Mouse (Mus musculus): ENCODE measurements around the gene Iqch.
"Not testable (repeated sequence)": the region's sequence is repeated elsewhere in the genome, so short reads cannot be mapped to it uniquely, and the experiment has no call there.

The Iqch gene

DNA sequence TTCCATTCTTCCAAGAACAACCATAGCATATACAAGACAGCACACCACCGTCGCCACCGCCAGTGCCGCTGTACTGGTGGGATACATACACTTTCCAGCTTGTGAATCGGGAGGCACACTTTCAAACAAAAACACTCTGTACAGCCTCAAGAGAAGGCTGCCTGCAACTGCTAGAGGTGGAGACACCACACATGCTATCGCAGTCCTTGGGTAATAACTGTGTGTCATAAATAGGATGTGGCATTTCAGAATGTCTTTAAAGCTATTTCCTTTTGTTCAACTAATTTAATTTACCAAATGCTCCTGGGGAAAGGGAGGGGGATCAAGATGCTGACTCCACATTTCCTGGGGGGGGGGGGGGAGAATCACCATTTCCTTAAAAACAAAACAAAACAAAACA lies 34.0 kb downstream of the Iqch start:
- no peak for DNase-seq (ENCODE audit: low spot score in 2 of 2)

DNA sequence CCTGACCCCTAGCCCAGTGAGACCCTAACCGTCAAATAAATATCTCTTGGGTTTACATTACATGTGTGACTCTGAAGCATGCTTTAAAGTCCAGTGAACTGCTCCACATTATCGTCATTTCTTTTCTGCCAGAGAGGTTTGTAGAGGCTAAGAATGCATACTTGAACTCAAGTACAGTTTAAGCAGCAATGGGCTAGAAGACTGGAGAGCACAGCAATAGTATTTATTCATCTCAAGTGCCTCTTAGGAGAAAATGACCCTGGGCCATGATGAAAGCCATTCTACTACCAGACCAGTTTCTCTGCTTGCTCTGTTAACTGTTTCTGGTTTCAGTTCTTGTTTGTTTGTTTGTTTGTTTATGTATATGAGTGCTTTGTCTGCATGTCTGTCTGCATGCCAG lies 38.9 kb downstream of the Iqch start:
- no peak for DNase-seq (ENCODE audit: low spot score in 2 of 2)

DNA sequence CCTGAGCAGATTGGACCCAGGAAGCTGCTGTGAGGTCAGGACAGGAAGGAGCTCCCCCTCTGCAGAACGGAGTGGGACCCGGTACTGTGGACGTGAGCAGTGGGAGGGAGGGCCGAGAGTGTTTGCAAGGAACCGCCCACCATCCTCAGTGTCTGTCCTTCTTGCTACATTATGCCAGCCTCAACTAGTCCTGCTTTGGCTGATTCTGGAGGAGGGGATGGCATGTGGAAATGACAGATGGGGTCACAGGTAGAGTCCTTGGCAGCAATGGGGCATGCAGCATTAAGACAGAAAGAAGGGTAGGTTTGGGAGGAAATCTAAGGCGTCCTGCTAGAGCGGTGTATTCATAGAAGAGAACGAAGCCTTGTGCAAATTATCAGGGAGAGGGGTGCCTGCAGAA lies 40.4 kb downstream of the Iqch start:
- DNase-seq (ENCODE audit: low spot score in 2 of 2) = no peak

DNA sequence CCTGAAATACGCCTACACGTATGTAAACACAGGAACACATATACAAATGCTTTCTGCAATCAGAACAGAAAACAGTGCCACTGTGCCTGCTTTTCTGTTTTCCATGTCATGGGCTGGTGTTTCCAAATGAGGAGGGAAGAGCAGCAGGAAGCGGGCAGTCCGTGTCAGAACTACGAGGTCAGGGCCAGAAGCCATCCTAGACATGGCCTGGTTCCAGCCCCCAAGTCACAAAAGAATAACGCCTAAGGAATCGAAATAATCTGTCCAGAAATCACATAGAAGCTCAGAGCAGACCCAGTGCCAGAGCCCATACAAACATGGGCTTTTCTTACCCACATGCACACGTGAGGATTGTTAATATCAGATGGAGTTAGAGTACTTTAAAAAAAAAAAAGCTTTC lies 45.4 kb downstream of the Iqch start:
- no peak for DNase-seq (ENCODE audit: low spot score in 2 of 2)

DNA sequence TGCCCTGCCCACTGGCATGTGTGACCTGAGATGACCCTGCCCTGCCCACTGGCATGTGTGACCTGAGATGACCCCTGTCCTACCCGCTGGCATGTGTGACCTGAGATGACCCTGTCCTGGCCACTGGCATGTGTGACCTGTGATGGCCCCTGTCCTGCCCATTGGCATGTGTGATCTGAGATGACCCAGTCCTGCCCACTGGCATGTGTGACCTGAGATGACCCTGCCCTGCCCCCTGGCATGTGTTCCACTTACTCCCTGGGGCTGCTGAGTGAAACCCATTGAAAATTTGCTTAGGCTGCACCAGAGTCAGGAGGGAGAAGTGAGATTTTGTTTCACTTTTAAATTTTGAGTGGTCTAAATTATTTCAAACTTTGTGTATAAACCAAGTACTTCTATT lies 46.0 kb downstream of the Iqch start:
- no peak for DNase-seq (ENCODE audit: low spot score in 2 of 2)

DNA sequence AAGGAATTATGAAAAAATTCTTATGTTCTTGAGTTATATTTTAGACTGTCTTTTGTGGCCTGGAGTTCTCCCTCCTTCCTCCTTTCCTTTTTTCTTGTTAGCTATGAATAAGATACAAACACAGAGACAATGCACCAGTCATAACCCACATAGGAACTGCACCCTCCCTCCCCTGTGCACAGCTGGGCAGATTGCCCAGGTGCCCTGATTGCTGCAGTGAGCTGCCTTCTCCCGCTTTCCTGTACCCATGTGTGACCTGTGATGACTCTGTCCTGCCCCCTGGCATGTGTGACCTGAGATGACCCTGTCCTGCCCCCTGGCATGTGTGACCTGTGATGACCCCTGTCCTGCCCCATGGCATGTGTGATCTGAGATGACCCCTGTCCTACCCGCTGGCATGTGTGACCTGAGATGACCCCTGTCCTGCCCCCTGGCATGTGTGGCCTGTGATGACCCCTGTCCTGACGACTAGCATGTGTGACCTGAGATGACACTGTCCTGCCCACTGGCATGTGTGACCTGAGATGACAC lies 46.8 kb downstream of the Iqch start:
- DNase-seq (ENCODE audit: low spot score in 2 of 2) = no peak

DNA sequence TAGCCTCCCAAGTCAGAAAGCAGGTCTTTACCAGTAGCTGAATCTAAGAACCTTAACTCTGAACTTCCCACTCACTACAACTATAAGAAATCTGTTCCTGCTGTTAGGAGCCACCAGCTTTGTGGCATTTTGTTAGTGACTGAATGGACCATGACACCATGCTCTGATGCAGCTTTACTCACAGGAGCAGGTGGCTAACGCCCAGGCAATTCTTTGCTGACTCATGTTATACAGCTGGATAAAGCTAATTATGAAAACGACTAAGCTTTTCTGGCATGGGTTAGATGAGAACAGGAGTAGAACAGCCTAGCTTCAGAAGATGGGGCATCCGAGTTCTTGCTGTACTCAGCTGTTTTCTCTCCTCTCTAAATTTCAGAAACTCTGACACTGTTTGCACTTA lies 48.7 kb downstream of the Iqch start:
- no peak for DNase-seq (ENCODE audit: low spot score in 2 of 2)

DNA sequence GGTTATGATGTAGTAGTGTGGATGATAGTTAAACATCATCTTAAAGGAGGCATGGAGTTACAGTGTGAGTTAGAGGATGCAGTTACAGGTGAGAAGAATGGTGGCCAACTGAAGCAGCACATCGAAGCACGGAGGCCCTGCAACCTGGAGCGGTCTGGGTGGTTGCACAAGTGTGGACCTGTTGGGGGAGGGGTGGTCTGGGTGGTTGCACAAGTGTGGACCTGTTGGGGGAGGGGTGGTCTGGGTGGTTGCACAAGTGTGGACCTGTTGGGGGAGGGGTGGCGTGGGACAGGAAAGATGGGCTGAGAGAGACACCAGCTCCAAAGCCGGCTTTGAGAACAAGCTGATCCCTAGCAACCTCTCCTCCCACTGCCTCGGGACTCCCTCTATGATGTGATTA lies 51.6 kb downstream of the Iqch start:
- not testable (repeated sequence) for DNase-seq (ENCODE audit: low spot score in 2 of 2)

DNA sequence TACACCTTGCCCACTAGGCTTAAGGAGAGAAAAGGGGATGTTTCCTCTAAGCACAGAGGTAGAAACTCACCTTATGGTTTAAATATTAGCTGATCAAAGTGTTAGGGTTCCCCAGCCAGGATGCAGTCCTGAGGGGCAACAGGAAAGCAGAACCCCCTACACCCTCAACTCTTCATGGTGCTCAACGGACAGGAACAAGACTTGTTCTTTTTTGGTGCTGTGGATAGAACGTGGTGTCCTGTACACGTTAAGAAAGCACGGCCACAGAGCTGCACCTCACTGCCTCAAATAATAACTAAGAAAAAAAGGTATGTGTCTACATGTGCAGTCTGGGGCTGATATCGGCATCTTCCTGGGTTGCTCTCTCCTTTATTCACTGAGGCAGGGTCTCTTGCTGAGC lies 53.3 kb downstream of the Iqch start:
- no peak for DNase-seq (ENCODE audit: low spot score in 2 of 2)

DNA sequence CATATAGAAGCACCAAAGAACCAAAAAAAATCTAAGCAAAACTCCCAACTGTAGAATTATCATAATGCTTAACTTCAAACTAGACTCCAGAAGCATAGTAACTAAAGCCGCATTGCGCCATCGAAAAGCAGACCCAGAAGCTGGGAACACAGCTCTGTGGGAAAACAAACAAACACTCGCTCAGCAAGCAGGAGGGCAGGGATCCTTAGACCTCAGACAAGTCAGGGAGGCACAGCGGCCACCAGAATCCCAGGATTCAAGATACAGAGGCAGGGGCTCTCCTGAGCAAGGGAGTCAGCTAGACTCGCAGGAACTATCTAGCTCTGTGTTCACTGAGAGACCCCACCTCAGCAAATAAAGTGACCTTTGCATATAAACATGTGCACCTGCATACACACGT lies 60.4 kb downstream of the Iqch start:
- no peak for DNase-seq (ENCODE audit: low spot score in 2 of 2)

DNA sequence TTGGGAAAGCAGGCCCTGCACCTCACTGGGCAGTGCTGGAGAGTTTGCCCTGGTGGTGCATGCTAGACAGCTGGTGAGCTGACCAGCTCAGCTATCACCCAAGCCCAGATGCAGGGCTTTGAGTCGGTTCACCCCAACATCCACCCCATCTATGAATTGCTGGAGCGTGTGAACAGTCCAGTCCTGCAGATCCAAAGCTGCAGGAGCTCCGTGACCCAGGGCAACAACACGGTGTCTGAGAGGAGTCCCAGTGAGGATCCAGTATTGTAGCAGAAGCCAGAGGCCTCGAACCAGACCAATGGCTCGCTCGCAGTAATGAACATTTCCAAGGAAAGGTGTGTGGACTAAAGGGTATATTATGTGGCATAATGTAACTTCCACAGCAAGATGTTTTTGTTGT lies 61.0 kb downstream of the Iqch start:
- no peak for DNase-seq (ENCODE audit: low spot score in 2 of 2)

DNA sequence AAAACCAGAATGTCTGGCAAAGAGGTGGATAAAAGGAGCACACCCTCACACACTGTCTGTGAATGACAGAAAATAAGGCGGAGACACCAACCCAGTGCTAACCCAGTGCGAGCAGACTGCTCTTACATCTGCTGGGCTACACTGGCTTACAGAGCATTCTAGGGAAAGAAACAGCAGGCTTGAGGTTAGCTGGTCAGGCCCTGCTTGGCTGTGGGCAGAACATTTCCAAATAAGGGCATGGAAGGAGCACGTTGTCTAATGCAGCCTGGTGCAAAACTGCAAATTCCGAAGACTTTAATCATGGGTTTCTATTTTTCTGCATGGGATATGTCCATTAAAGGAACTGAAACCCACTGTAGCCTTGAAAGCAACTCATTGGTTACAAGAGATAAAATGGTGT lies 64.8 kb downstream of the Iqch start:
- no peak for DNase-seq (ENCODE audit: low spot score in 2 of 2)

DNA sequence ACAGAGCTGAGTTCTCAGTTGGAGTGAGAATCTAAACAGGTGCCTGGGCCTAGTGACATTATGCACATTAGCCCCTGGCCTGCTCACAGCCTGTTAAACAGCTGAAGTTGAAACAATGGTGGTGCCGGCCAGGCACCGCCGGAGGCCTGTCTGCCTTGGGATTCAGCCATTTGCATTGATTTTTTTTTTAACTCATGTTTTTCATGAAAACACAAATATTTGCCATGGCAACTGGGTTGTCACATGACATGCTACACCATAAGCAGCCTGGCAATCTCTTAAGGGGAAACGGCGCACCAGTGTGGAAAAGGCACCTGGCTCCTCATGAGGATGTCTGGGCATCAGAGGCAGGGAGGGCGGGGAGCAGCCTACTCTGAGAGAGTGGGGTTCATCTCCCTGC lies 67.3 kb downstream of the Iqch start:
- no peak for DNase-seq (ENCODE audit: low spot score in 2 of 2)

DNA sequence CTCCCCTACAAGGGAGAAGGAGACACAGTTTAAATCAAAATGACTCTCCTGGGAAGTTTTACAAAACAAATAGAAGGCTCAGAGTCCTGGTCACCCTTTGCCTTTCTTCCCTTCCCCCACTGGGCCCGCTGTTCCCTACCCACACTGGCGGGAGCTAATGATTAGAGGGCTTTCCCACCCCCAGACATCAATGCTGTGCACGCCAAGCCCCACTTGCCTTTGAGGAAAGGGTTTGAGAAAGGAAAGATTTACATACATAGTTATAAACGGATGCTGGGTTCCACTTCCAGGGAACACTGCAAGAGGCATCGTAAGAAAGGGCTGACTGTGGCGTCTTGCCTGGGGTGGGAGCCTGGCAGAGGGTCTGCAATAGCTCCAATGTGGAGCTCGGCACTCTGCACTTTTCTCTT lies 67.9 kb downstream of the Iqch start:
- no peak for DNase-seq (ENCODE audit: low spot score in 2 of 2)

DNA sequence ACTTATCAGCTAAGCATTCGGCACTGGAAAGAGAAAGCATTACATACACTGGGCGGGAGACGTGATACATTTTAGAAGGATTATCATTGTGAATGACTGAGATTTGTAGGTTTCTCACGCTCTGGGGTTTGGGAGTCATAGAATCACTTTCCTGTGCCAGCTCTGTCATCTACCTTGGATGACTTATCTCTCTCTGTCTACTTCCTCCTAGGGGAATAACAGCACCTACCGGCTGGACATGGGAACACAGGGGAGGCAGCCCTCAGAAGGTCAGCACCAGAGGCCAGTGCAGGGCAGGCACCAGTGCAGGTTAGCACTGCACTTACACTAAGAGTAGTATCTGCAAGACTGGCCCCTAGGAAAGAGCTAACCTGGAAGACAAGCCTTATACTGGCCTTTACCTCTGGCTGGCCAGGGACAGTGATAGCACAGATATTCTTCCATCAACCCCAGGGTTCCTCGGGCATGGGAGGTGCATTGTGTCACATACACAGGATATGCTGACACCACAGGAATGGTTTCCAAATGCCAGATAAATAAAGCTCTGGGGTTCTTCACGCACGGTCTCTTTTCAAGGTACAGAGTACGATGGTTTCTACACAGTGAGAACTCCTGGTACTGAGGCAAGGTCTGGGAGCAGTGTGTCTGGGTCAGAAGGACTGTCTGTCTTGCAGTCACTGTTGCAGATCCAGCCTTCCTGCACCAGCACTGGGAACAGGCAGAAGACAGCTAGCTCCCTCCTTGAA lies 69.2 kb downstream of the Iqch start:
- no peak for DNase-seq (ENCODE audit: low spot score in 2 of 2)

DNA sequence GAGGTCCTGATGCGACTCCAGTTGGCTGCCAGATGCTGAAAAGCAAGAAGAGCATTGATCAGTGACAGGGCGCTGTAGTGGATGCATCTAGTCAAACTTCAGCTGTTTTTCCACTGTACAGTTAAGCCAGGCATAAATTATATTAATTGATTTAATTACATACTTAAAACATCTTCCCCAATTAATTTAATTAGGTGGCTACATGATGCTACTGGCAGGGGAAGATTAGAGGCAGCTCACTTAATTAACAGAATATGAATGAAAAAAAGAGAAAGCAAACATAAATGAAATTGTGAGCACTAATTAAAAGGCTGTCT lies 78.4 kb downstream of the Iqch start:
- DNase-seq (ENCODE audit: low spot score in 2 of 2) = no peak

DNA sequence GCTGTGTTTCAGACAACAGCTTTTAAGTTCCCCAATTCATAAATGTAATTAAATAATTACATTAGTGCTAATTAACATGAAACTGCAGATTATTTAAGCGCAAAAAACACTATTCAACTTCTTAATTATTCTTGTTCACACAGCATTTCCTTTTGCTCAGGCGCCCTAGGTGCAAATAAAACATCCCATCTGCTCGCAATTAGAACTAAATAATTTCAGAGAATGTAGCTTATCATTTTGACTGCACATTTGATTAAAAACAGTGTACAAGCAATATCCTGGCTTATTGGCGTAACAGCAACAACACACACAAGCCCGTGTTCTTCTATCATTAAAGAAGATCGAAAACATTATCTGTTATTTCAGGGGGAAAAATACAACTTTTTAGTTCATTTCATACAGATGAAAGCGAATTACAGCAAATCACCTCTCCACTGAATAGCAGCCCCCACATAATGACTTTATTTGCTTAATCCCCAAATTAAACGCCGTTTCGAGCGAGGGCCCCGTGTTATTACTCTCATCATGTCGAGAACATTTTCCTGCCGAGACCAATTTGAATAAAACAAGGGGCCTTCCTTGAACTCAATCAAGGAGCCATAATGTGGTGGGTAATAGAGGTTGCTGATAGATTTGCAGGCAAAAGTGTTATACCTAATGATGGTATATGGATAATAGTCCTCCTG lies 78.9 kb downstream of the Iqch start:
- DNase-seq (ENCODE audit: low spot score in 2 of 2) = no peak

DNA sequence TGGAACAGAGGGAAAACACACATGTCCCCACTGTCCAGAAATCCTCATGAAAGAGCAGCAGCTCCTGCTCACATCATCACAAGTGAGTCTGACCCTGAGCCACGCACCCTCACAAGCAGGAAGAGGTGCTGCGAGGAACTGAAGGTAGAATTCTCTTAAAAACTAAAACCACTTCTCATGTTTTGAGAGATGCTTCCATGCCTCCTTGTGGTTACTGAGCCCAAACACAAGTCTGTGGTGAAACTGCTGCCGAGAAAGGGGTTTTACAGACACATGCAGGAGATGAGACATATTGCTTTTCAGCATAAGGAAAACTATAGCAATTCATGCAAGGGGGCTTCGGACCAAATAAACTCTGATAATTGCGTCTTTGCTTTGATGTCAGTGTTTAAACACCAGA lies 89.4 kb downstream of the Iqch start:
- no peak for DNase-seq (ENCODE audit: low spot score in 2 of 2)

DNA sequence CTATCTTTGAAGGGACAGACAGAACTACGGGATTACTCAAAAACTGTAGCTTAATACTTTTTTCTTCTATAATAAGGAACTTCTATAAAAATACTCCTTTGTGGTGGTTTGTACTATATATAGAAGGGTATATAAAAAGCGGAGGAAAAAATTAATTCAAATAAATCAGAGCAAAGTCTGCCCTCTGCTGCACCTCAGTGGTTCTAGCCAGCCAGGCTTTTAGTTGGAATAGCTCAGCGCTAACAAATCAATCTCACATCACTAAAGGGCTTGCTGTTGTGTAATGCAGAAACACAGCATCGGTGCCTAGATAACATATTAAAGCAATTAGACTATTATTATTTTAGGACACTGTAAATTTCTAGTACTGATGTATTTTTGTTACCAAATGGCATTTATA lies 91.3 kb downstream of the Iqch start:
- no peak for DNase-seq (ENCODE audit: low spot score in 2 of 2)

DNA sequence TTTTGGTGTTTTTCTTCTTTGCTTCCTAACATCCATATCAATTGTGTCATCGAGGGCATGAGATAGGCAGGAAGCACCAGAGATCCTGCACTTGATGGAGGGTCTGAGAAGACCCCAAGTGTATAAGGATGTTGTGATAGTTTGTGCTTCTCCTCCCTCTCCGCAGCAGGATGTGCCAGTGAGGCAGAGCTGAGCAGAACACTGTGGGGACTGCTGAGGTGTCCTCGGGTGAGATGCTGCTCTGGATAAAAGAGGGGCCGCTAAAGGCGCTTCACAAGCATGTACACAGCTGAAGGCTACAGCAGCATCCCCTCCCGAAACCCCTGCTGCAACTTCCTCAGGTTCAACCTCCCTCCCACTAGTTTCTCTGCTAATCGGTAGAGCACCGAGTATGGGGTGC lies 95.2 kb downstream of the Iqch start:
- DNase-seq (ENCODE audit: low spot score in 2 of 2) = no peak

DNA sequence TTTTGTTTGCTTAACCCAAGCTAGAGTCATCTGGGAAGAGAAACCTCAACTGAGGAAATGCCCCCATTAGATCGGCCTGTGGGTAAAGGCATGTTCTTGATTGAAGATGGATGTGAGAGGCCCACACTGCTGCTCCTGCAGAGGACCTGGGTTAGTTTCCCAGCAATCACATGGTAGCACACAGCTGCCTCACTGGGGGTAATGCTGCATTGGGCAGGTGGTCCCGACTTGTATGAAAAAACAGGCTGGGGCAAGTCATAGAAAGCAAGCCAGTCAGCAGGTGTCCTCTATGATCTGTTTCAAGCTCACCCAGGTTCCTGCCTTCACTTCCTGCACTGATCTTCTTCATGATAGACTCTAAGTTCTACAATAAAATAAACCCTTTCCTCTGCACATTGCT lies 98.4 kb downstream of the Iqch start:
- DNase-seq (ENCODE audit: low spot score in 2 of 2) = no peak

DNA sequence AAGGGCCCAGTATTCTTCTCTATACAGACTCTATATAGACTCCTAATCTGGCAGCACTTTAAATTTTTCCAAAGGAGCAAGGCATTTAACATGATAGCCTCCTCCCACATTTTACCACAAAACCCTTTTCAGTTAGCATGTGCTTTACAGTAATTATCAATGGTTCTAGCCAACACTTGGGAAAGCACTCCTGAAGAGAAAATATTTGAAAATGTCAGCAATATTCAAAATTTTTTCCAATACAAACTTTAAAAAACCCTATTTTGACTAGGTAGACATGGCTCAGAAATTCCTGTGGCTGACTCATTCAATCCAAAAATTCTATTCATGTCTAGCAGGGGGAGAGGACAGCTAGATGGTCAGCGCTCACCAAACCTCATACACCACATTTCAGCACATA lies 100.8 kb downstream of the Iqch start:
- DNase-seq (ENCODE audit: low spot score in 2 of 2) = no peak

DNA sequence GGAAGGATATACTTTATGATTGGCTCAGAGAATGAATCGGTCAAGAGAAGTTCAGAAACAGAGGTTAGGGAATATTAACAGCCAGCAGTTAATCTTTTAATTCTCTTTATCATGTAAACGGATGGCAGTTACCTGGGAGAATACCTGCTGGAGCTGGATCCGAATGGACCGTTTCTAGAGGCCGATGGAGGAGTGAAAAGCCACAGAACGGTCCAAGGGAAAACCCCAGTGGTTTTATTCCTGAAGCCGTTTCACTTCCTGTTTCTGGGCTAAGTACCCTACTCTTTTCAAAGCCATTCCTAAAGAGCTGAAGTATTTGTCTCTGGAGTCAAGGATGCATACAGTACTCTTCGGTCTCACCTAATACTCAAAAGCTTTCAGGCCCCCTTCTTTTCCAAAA lies 102.4 kb downstream of the Iqch start:
- no peak for DNase-seq (ENCODE audit: low spot score in 2 of 2)

DNA sequence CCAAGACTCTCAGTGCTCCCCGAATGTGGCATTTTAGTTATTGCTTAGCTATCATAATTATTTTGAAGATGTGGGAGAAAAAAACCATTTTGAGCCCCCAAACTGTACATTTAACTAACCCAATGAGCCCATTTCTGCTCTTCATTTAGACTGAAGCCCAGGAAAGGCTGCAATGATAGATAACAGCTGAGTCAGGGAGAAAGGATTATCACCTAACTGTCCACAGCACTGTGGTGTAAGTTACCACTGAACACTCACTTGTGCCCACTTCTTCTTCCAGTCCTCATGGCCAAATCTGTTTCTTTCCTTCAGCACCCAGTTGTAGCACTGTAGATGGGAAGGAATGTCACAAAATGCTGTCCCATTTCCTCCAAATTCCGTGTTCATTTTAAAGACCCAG lies 106.5 kb downstream of the Iqch start:
- DNase-seq (ENCODE audit: low spot score in 2 of 2) = no peak
